Comparison of ENCODE assay signal across 8 mouse cellular contexts in genomic region chr1:180422076-180422828, GRCm38 (mm10).
DNase-seq lines count a peak whose midpoint lies in the region; ATAC-seq and TF ChIP-seq lines count a peak whose summit lies in the region.

No protein-coding gene starts in this region.

- no peaks in the 10 kb centered on the region for H3K9me3 ChIP-seq in forebrain, embryonic 10.5 days
- no peaks in the 10 kb centered on the region for H3K9me3 ChIP-seq in heart, embryonic 15.5 days (replicated peaks)

- H3K4me2 ChIP-seq in heart, embryonic 15.5 days: no peak overlapping the region

- peak; percentile 58 to 61 for DNase-seq in CD8-positive naive resting alpha-beta T cell, adult 2 months (ENCODE audit: low read depth in 2 of 2, low spot score in 2 of 2)
- peak; percentile 83 for DNase-seq in brain, embryonic 14.5 days (ENCODE audit: low read depth)
- DNase-seq in forebrain, embryonic 10.5 days (ENCODE audit: extremely low spot score, low spot score): peak; percentile 73
- DNase-seq in kidney, postnatal 14 days: peak; percentile 87
- peak; percentile 75 for DNase-seq in lung, adult 2 months
- DNase-seq in thymus, adult 2 months: peak; percentile 59

- no peak for TF ChIP-seq POLR2A in brain, embryonic 14.5 days (IDR thresholded peaks at IDR 0.05; ENCODE audit: borderline replicate concordance, extremely low read depth, insufficient read depth, insufficient read length, poor library complexity, severe bottlenecking)
- TF ChIP-seq POLR2A in lung, adult 2 months (IDR thresholded peaks at IDR 0.05; ENCODE audit: borderline replicate concordance, extremely low read depth, low read depth, low read length): no peak
- no peak for TF ChIP-seq POLR2A in thymus, adult 2 months (IDR thresholded peaks at IDR 0.05; ENCODE audit: control insufficient read depth, extremely low read depth, insufficient read depth, low read length, poor library complexity)

- H3K36me3 ChIP-seq in forebrain, embryonic 10.5 days (replicated peaks): peaks cover 10% of the 10 kb centered on the region; the same call in 1 of the 2 replicates
- H3K36me3 ChIP-seq in heart, embryonic 15.5 days: no peaks in the 10 kb centered on the region; the same call in 1 of the 2 replicates
- peaks cover 59% of the 10 kb centered on the region for H3K36me3 ChIP-seq in thymus, adult 2 months (ENCODE audit: control insufficient read depth, insufficient read depth, low read length)

- ATAC-seq in heart, embryonic 15.5 days (replicated peaks; ENCODE audit: insufficient number of reproducible peaks, insufficient read depth, low FRiP score, low read depth): peak; percentile 68
- ATAC-seq in neutrophil, adult 5-6 weeks (ENCODE audit: extremely low read depth, insufficient number of reproducible peaks, low FRiP score, poor library complexity, severe bottlenecking): peak; percentile 48; the same call in 1 of the 2 replicates

- H3K27ac ChIP-seq in forebrain, embryonic 10.5 days: no peak overlapping the region
- H3K27ac ChIP-seq in heart, embryonic 15.5 days: peak overlapping the region; percentile 71
- H3K27ac ChIP-seq in thymus, adult 2 months (ENCODE audit: control insufficient read depth, insufficient read depth, low read length): no peak overlapping the region

- no peaks in the 10 kb centered on the region for H3K27me3 ChIP-seq in forebrain, embryonic 10.5 days (ENCODE audit: poor library complexity, severe bottlenecking)
- H3K27me3 ChIP-seq in heart, embryonic 15.5 days: no peaks in the 10 kb centered on the region
- H3K27me3 ChIP-seq in thymus, adult 2 months (ENCODE audit: control insufficient read depth, insufficient read depth, low read length): no peaks in the 10 kb centered on the region

- peak; percentile 90 for TF ChIP-seq CTCF in brain, embryonic 14.5 days (IDR thresholded peaks at IDR 0.05; ENCODE audit: borderline replicate concordance, extremely low read depth, insufficient read depth, insufficient read length)
- peak; percentile 74 for TF ChIP-seq CTCF in lung, adult 2 months (IDR thresholded peaks at IDR 0.05; ENCODE audit: insufficient read depth, low read length)
- TF ChIP-seq CTCF in thymus, adult 2 months (IDR thresholded peaks at IDR 0.05; ENCODE audit: borderline replicate concordance, control insufficient read depth, extremely low read depth, insufficient read depth, low read length, poor library complexity): peak; percentile 87; the same call in 1 of the 2 replicates

- H3K4me1 ChIP-seq in forebrain, embryonic 10.5 days: peaks cover 37% of the 10 kb centered on the region
- H3K4me1 ChIP-seq in heart, embryonic 15.5 days (replicated peaks): peaks cover 39% of the 10 kb centered on the region
- peaks cover 14% of the 10 kb centered on the region for H3K4me1 ChIP-seq in lung, adult 2 months (ENCODE audit: control insufficient read depth, insufficient read depth, low read length)
- peaks cover 11% of the 10 kb centered on the region for H3K4me1 ChIP-seq in thymus, adult 2 months (replicated peaks; ENCODE audit: control insufficient read depth, insufficient read depth, low read length)

- H3K9ac ChIP-seq in heart, embryonic 15.5 days: no peak overlapping the region

- H3K4me3 ChIP-seq in forebrain, embryonic 10.5 days: no peak overlapping the region
- no peak overlapping the region for H3K4me3 ChIP-seq in heart, embryonic 15.5 days
- no peak overlapping the region for H3K4me3 ChIP-seq in lung, adult 2 months (replicated peaks; ENCODE audit: extremely low read depth, low read depth, low read length)
- no peak overlapping the region for H3K4me3 ChIP-seq in thymus, adult 2 months (ENCODE audit: control insufficient read depth, insufficient read depth, low read length)

- WGBS in forebrain, embryonic 10.5 days: 33% methylated on average over 11 of the region's 11 CpGs
- WGBS in heart, embryonic 15.5 days: 18% methylated on average over 11 of the region's 11 CpGs
- 18% methylated on average over 11 of the region's 11 CpGs for WGBS in lung, adult 2 months
- WGBS in thymus, adult 2 months: 63% methylated on average over 11 of the region's 11 CpGs
